ENCODE assay signal across 19 mouse cellular contexts in genomic region chr12:32248483-32248882, GRCm38 (mm10).
"Had no signal": no experiment of that assay in that cellular context is flagged by ENCODE, and none has a peak within 500 bp of the region (broad histone marks: within the 10 kb centered on the region; RNA-seq: fewer than 3 reads in every experiment).

No protein-coding gene starts in this region.

- H3K4me3 ChIP-seq: lung, embryonic 15.5 days; megakaryocyte, embryonic 14.5 days; midbrain, embryonic 13.5 days; midbrain, embryonic 15.5 days; neural tube, embryonic 12.5 days; stomach, embryonic 15.5 days had no signal

- ATAC-seq: lung, postnatal 0 days; midbrain, embryonic 13.5 days; midbrain, embryonic 15.5 days had no signal

- H3K36me3 ChIP-seq: lung, embryonic 15.5 days; midbrain, embryonic 13.5 days; midbrain, embryonic 15.5 days; neural tube, embryonic 12.5 days; stomach, embryonic 15.5 days had no signal

- H3K9me3 ChIP-seq: lung, embryonic 15.5 days; megakaryocyte, embryonic 14.5 days; midbrain, embryonic 13.5 days; midbrain, embryonic 15.5 days; neural tube, embryonic 12.5 days; stomach, embryonic 15.5 days had no signal

- H3K27ac ChIP-seq: lung, embryonic 15.5 days; macrophage; midbrain, embryonic 13.5 days; midbrain, embryonic 15.5 days; neural tube, embryonic 12.5 days; stomach, embryonic 15.5 days; stomach, postnatal 0 days had no signal

- H3K9ac ChIP-seq: lung, embryonic 15.5 days; midbrain, embryonic 13.5 days; midbrain, embryonic 15.5 days; neural tube, embryonic 12.5 days; stomach, embryonic 15.5 days had no signal

- H3K4me2 ChIP-seq: lung, embryonic 15.5 days; midbrain, embryonic 11.5 days; midbrain, embryonic 13.5 days; midbrain, embryonic 15.5 days; neural tube, embryonic 12.5 days; stomach, embryonic 15.5 days had no signal

- DNase-seq: lung, adult 2 months; lung, postnatal 14 days; lung, postnatal 36 days; right cerebral cortex, postnatal 25 days; right cerebral cortex, postnatal 4 days; spleen, adult 18-20 months; thymus, adult 2 months; thymus, postnatal 25 days; thymus, postnatal 4 days had no signal

- H3K4me1 ChIP-seq: lung, embryonic 15.5 days; midbrain, embryonic 13.5 days; midbrain, embryonic 15.5 days; neural tube, embryonic 12.5 days; stomach, embryonic 15.5 days had no signal

- H3K27me3 ChIP-seq: lung, embryonic 15.5 days; megakaryocyte, embryonic 14.5 days; midbrain, embryonic 13.5 days; midbrain, embryonic 15.5 days; stomach, embryonic 15.5 days had no signal
